Mouse (Mus musculus): ENCODE data around the gene Ap4s1.
"Not testable (repeated sequence)": the region's sequence is repeated elsewhere in the genome, so short reads cannot be mapped to it uniquely, and the experiment has no call there.

Gene Ap4s1

GRCm38 (mm10) chr12:51690893-51691844 lies at the start of gene Ap4s1:
Gene Ap4s1, plus strand, starts transcription at chr12:51691033.
- peak; percentile 72 to 76 for DNase-seq (ENCODE audit: low spot score in 2 of 2)

GRCm38 (mm10) chr12:51641871-51642270 lies 49.0 kb upstream of the Ap4s1 start:
- no peak for DNase-seq (ENCODE audit: low spot score in 2 of 2)

GRCm38 (mm10) chr12:51649401-51649800 lies 41.4 kb upstream of the Ap4s1 start:
- not testable (repeated sequence) for DNase-seq (ENCODE audit: low spot score in 2 of 2)

- no peak for DNase-seq (ENCODE audit: low spot score in 2 of 2)
Observed at GRCm38 (mm10) chr12:51655944-51656465, 34.8 kb upstream of the Ap4s1 start.

- no peak for DNase-seq (ENCODE audit: low spot score in 2 of 2)
Observed at GRCm38 (mm10) chr12:51663011-51663410, 27.8 kb upstream of the Ap4s1 start.

- DNase-seq (ENCODE audit: low spot score in 2 of 2), result no peak
Observed at GRCm38 (mm10) chr12:51663908-51664307, 26.9 kb upstream of the Ap4s1 start.

- DNase-seq (ENCODE audit: low spot score in 2 of 2), result no peak
Observed at GRCm38 (mm10) chr12:51666708-51667430, 24.0 kb upstream of the Ap4s1 start.

GRCm38 (mm10) chr12:51671231-51671891 lies 19.5 kb upstream of the Ap4s1 start:
- no peak for DNase-seq (ENCODE audit: low spot score in 2 of 2)

GRCm38 (mm10) chr12:51673270-51673669 lies 17.6 kb upstream of the Ap4s1 start:
- DNase-seq (ENCODE audit: low spot score in 2 of 2), result no peak

GRCm38 (mm10) chr12:51676442-51676841 lies 14.4 kb upstream of the Ap4s1 start:
- DNase-seq (ENCODE audit: low spot score in 2 of 2), result no peak

GRCm38 (mm10) chr12:51678844-51679243 lies 12.0 kb upstream of the Ap4s1 start:
- DNase-seq (ENCODE audit: low spot score in 2 of 2), result no peak

- no peak for DNase-seq (ENCODE audit: low spot score in 2 of 2)
Observed at GRCm38 (mm10) chr12:51688546-51688945, 2.3 kb upstream of the Ap4s1 start.

GRCm38 (mm10) chr12:51691845-51692632 lies 1.2 kb downstream of the Ap4s1 start, which contains the start of gene Strn3:
Gene Strn3, minus strand, starts transcription at chr12:51691897.
- DNase-seq (ENCODE audit: low spot score in 2 of 2), result peak; percentile 98

GRCm38 (mm10) chr12:51692870-51693269 lies 2.0 kb downstream of the Ap4s1 start:
- DNase-seq (ENCODE audit: low spot score in 2 of 2), result not testable (repeated sequence)

- no peak for DNase-seq (ENCODE audit: low spot score in 2 of 2)
Observed at GRCm38 (mm10) chr12:51693419-51693818, 2.6 kb downstream of the Ap4s1 start.

- no peak for DNase-seq (ENCODE audit: low spot score in 2 of 2)
Observed at GRCm38 (mm10) chr12:51694096-51694495, 3.3 kb downstream of the Ap4s1 start.

GRCm38 (mm10) chr12:51694966-51695365 lies 4.1 kb downstream of the Ap4s1 start:
- no peak for DNase-seq (ENCODE audit: low spot score in 2 of 2)

GRCm38 (mm10) chr12:51696157-51696556 lies 5.3 kb downstream of the Ap4s1 start:
- no peak for DNase-seq (ENCODE audit: low spot score in 2 of 2)

- DNase-seq (ENCODE audit: low spot score in 2 of 2), result peak in 1 of 2 experiments; percentile 18
Observed at GRCm38 (mm10) chr12:51699623-51700393, 9.0 kb downstream of the Ap4s1 start.

- DNase-seq (ENCODE audit: low spot score in 2 of 2), result no peak
Observed at GRCm38 (mm10) chr12:51701723-51702122, 10.9 kb downstream of the Ap4s1 start.

Data from right cerebral cortex, postnatal 10 days (tissue).